Mouse (Mus musculus): ENCODE results near the gene Pecam1.

- TF ChIP-seq CTCF (IDR thresholded peaks at IDR 0.05; ENCODE audit: control insufficient read depth, insufficient read depth, insufficient read length) (no peak), MYOG (IDR thresholded peaks at IDR 0.05; ENCODE audit: control insufficient read depth, extremely low read depth, insufficient read length) (no peak), MAX (IDR thresholded peaks at IDR 0.05) (no peak), MYOD1 (IDR thresholded peaks at IDR 0.05; ENCODE audit: control insufficient read depth, insufficient read length, low read depth) (no peak), USF1 (IDR thresholded peaks at IDR 0.05; ENCODE audit: low read depth) (no peak)
Measured at GRCm38 (mm10) chr11:106785043-106785442, 34.6 kb upstream of the Pecam1 start.

Measured in C2C12 (cell line).